Mouse (Mus musculus) gastrocnemius, adult 2 months (tissue): ENCODE measurements around the gene Fndc11. TPM values are rescaled to one million over a fixed set of nuclear protein-coding genes. Genes with fewer than 3 reads are reported as not detected.
"Not testable (repeated sequence)": the region's sequence is repeated elsewhere in the genome, so short reads cannot be mapped to it uniquely, and the experiment has no call there.

Experiments used
- DNase-seq: peaks from one replicate; pipeline ENCODE4 v3.0.0; 2022
- H3K27ac ChIP-seq: fragments of 200-600 bp; 2 replicates; pipeline ENCODE4 v1.8.1; 2022; ENCODE audit warnings: mild to moderate bottlenecking
- H3K4me3 ChIP-seq: fragments of 200-600 bp; 2 replicates; pipeline ENCODE4 v1.8.1; 2022; ENCODE audit warnings: mild to moderate bottlenecking, moderate library complexity
- CTCF ChIP-seq: fragments of 200-600 bp; IDR thresholded peaks from 2 replicates; pipeline ENCODE4 v1.8.1; 2022; ENCODE audit warnings: antibody characterized with exemption, mild to moderate bottlenecking, moderate library complexity
- intact Hi-C: fragments of 180-260 bp; cut with DNase I; formaldehyde crosslinking; loops from one replicate; pipeline ENCODE4 v1.15.1; 2025
- long read RNA-seq, 2 experiments: library from polyadenylated mRNA; stranded (forward); transcript quantifications; one replicate each; pipeline ENCODE4 v2.0.0; 2021
- total RNA-seq, 2 experiments: library from RNA; stranded (reverse); gene quantifications; 2 replicates each; pipeline ENCODE4 v1.2.3; 2021

Fndc11 gene
- total RNA-seq, result not detected
- long read RNA-seq, experiment 1, result 0 reads
- long read RNA-seq, experiment 2, result 0 reads

- intact Hi-C loops, result no loop called here
- H3K27ac ChIP-seq, result peak within 1 kb of the TSS; percentile 48
Measured at GRCm38 (mm10) chr2:181219538-181220216, at the start of gene Fndc11. Gene Fndc11 (plus strand): TSS chr2:181220013.

GRCm38 (mm10) chr2:181174646-181175045 is 45.2 kb upstream of the Fndc11 start:
- Histone ChIP-seq H3K27ac (no peak overlapping the region), H3K4me3 (no peak overlapping the region)
- TF ChIP-seq CTCF, result no peak
- no peak for DNase-seq
- intact Hi-C loops, result no loop called here

More at GRCm38 (mm10) chr2:181219538-181220216, at the start of gene Fndc11:
- H3K4me3 ChIP-seq, result peak within 1 kb of the TSS; percentile 67
- DNase-seq, result peak; percentile 80
- peak; percentile 39 for TF ChIP-seq CTCF

GRCm38 (mm10) chr2:181178015-181178414 is 41.8 kb upstream of the Fndc11 start:
- no peak for DNase-seq
- intact Hi-C loops, result no loop called here
- Histone ChIP-seq H3K27ac (no peak overlapping the region), H3K4me3 (no peak overlapping the region)
- TF ChIP-seq CTCF, result no peak

GRCm38 (mm10) chr2:181178471-181178870 is 41.3 kb upstream of the Fndc11 start:
- TF ChIP-seq CTCF, result no peak
- no peak overlapping the region for H3K27ac ChIP-seq
- intact Hi-C loops, result no loop called here
- H3K4me3 ChIP-seq, result no peak overlapping the region
- DNase-seq, result no peak

- intact Hi-C loops, result loop anchor here (10.0 kb wide), 2 partner anchors 64 to 414 kb away; partner anchors contain the start of genes Helz2, Prpf6, Samd10 and Zfp512b
- TF ChIP-seq CTCF, result no peak
- no peak for DNase-seq
- no peak overlapping the region for H3K27ac ChIP-seq
- no peak overlapping the region for H3K4me3 ChIP-seq
Measured at GRCm38 (mm10) chr2:181180898-181181297, 38.9 kb upstream of the Fndc11 start.

GRCm38 (mm10) chr2:181186635-181187034 is 33.2 kb upstream of the Fndc11 start:
- peak overlapping the region; percentile 78 for H3K4me3 ChIP-seq
- intact Hi-C loops, result loop anchor here (1.0 to 10.0 kb wide), 5 partner anchors 58 to 408 kb away; partner anchors contain the start of genes Helz2, Prpf6, Rtel1 and Samd10
- peak; percentile 88 for DNase-seq
- peak overlapping the region; percentile 93 for H3K27ac ChIP-seq
- peak; percentile 100; the same call in 1 of the 2 replicates for TF ChIP-seq CTCF

- intact Hi-C loops, result loop anchor here (2.0 to 10.0 kb wide), 4 partner anchors 57 to 407 kb away; partner anchors contain the start of genes Helz2, Prpf6, Rtel1 and Samd10
- peak; percentile 94 for DNase-seq
- peak within 1 kb of the TSS; percentile 93 for H3K27ac ChIP-seq
- TF ChIP-seq CTCF, result peak; percentile 25
- peak within 1 kb of the TSS; percentile 78 for H3K4me3 ChIP-seq
Measured at GRCm38 (mm10) chr2:181187121-181188000, 32.5 kb upstream of the Fndc11 start, which contains the start of gene Ppdpf. Gene Ppdpf (plus strand): TSS chr2:181187247.

GRCm38 (mm10) chr2:181188681-181189080 is 31.1 kb upstream of the Fndc11 start:
- Histone ChIP-seq H3K4me3 (peak overlapping the region; percentile 78), H3K27ac (peak overlapping the region; percentile 93)
- intact Hi-C loops, result loop anchor here (5.0 to 10.0 kb wide), 3 partner anchors 56 to 406 kb away; partner anchors contain the start of genes Helz2, Prpf6, Rtel1 and Samd10
- DNase-seq, result no peak
- no peak for TF ChIP-seq CTCF

GRCm38 (mm10) chr2:181189321-181189720 is 30.5 kb upstream of the Fndc11 start:
- TF ChIP-seq CTCF, result no peak
- intact Hi-C loops, result loop anchor here (5.0 to 10.0 kb wide), 3 partner anchors 55 to 405 kb away; partner anchors contain the start of genes Helz2, Prpf6, Rtel1 and Samd10
- no peak for DNase-seq
- Histone ChIP-seq H3K4me3 (no peak overlapping the region), H3K27ac (peak overlapping the region; percentile 93)

- H3K4me3 ChIP-seq, H3K27ac ChIP-seq, intact Hi-C loops, DNase-seq: not testable (repeated sequence)
Measured at GRCm38 (mm10) chr2:181191385-181191784, 28.4 kb upstream of the Fndc11 start.

- TF ChIP-seq CTCF, result no peak
- DNase-seq, result no peak
- Histone ChIP-seq H3K4me3 (no peak overlapping the region), H3K27ac (no peak overlapping the region)
- intact Hi-C loops, result no loop called here
Measured at GRCm38 (mm10) chr2:181191936-181192335, 27.9 kb upstream of the Fndc11 start.

- intact Hi-C loops, result no loop called here
- no peak overlapping the region for H3K27ac ChIP-seq
- no peak for DNase-seq
- H3K4me3 ChIP-seq, result no peak overlapping the region
- TF ChIP-seq CTCF, result no peak
Measured at GRCm38 (mm10) chr2:181193044-181193443, 26.8 kb upstream of the Fndc11 start.
